Mouse (Mus musculus) spleen, adult 2 months (tissue): ENCODE results near the gene Gli1. TPM values are rescaled to one million over a fixed set of nuclear protein-coding genes. Genes with fewer than 3 reads are reported as not detected.

ENCODE experiments used
- DNase-seq, 2 experiments: peaks; one replicate each; pipeline versions ENCODE4 v3.0.0 to v3.0.0-alpha.2; 2012 to 2021; ENCODE audit warnings: low spot score in 2 of 2, low read depth in 1 of 2
- H3K27ac ChIP-seq: fragments of 200-500 bp; 2 replicates; pipeline ENCODE4 v1.5.1; 2012; ENCODE audit warnings: low read length, inconsistent platforms; ENCODE audit not compliant: insufficient read depth
- H3K27me3 ChIP-seq: fragments of 200-500 bp; 2 replicates; pipeline ENCODE4 v1.6.1; 2012; ENCODE audit warnings: mild to moderate bottlenecking, moderate library complexity, low read length, inconsistent platforms; ENCODE audit not compliant: control insufficient read depth, insufficient read depth
- H3K36me3 ChIP-seq: fragments of 200-500 bp; 2 replicates; pipeline ENCODE4 v1.6.1; 2012; ENCODE audit warnings: mild to moderate bottlenecking, low read length, inconsistent platforms; ENCODE audit not compliant: control insufficient read depth, insufficient read depth
- H3K4me1 ChIP-seq: fragments of 200-500 bp; 2 replicates; pipeline ENCODE4 v1.6.1; 2011; ENCODE audit warnings: inconsistent platforms; ENCODE audit not compliant: control insufficient read depth, insufficient read depth, insufficient read length
- H3K4me3 ChIP-seq: fragments of 200-500 bp; 2 replicates; pipeline ENCODE4 v1.5.1; 2011; ENCODE audit warnings: mild to moderate bottlenecking, inconsistent platforms; ENCODE audit not compliant: insufficient read depth, insufficient read length; ENCODE audit errors: extremely low read depth
- CTCF ChIP-seq: fragments of 200-500 bp; IDR thresholded peaks from 2 replicates; pipeline ENCODE4 v1.5.1; 2011; ENCODE audit warnings: mild to moderate bottlenecking, inconsistent platforms; ENCODE audit not compliant: insufficient read depth, insufficient read length, insufficient replicate concordance; ENCODE audit errors: extremely low read depth
- POLR2A ChIP-seq: fragments of 200-500 bp; IDR thresholded peaks from 2 replicates; pipeline ENCODE4 v1.6.1; 2011; ENCODE audit warnings: low read depth, low read length, inconsistent platforms
- WGBS: fragments of 180-500 bp; shearing (Covaris S2); methylation state at CpG from one replicate; pipeline ENCODE4 v1.1.7; 2018; 5-methylcytosine and 5-hydroxymethylcytosine counted together
- polyA plus RNA-seq: library from polyadenylated mRNA; depleted of rRNA; stranded (reverse); fragments of >200 nt; gene quantifications from 2 replicates; pipeline ENCODE4 v1.2.3, GENCODE M21; 2012

Gli1 gene
- polyA plus RNA-seq, 1 experiment, result 0.42 TPM

GRCm38 (mm10) chr10:127371023-127371422, 29.2 kb upstream of the Gli1 start:
- H3K4me3 ChIP-seq, result no peak overlapping the region
- TF ChIP-seq CTCF (no peak), POLR2A (no peak)
- H3K27me3 ChIP-seq, result no peaks in the 10 kb centered on the region
- no peak for DNase-seq
- no peak overlapping the region for H3K27ac ChIP-seq
- WGBS, result 54% methylated on average over 2 of the region's 2 CpGs
- no peaks in the 10 kb centered on the region for H3K36me3 ChIP-seq
- no peaks in the 10 kb centered on the region for H3K4me1 ChIP-seq

- WGBS, result 90% methylated on average over 22 of the region's 22 CpGs
- Histone ChIP-seq H3K27ac (no peak within 1 kb of the TSS), H3K27me3 (no peaks in the 10 kb centered on the region), H3K4me1 (no peaks in the 10 kb centered on the region), H3K4me3 (no peak within 1 kb of the TSS), H3K36me3 (no peaks in the 10 kb centered on the region)
- TF ChIP-seq CTCF, result no peak
- no peak for TF ChIP-seq POLR2A
- DNase-seq, result no peak
Measured at GRCm38 (mm10) chr10:127369834-127370820, 28.4 kb upstream of the Gli1 start, which contains the start of gene Inhbc. Gene Inhbc (minus strand): TSS chr10:127370431.

- H3K36me3 ChIP-seq, result no peaks in the 10 kb centered on the region
- no peak overlapping the region for H3K4me3 ChIP-seq
- no peak for TF ChIP-seq CTCF
- no peak for TF ChIP-seq POLR2A
- H3K27ac ChIP-seq, result no peak overlapping the region
- no peaks in the 10 kb centered on the region for H3K4me1 ChIP-seq
- 96% methylated on average over 2 of the region's 2 CpGs for WGBS
- no peaks in the 10 kb centered on the region for H3K27me3 ChIP-seq
- no peak for DNase-seq
Measured at GRCm38 (mm10) chr10:127368273-127368672, 26.5 kb upstream of the Gli1 start.

- H3K4me1 ChIP-seq, result no peaks in the 10 kb centered on the region
- 89% methylated on average over 5 of the region's 5 CpGs for WGBS
- no peak for DNase-seq
- no peak overlapping the region for H3K27ac ChIP-seq
- no peak overlapping the region for H3K4me3 ChIP-seq
- H3K36me3 ChIP-seq, result no peaks in the 10 kb centered on the region
- no peak for TF ChIP-seq POLR2A
- no peak for TF ChIP-seq CTCF
- H3K27me3 ChIP-seq, result no peaks in the 10 kb centered on the region
Measured at GRCm38 (mm10) chr10:127367116-127367515, 25.3 kb upstream of the Gli1 start.

GRCm38 (mm10) chr10:127360714-127361113, 18.9 kb upstream of the Gli1 start:
- TF ChIP-seq POLR2A (no peak), CTCF (no peak)
- Histone ChIP-seq H3K4me3 (no peak overlapping the region), H3K27ac (no peak overlapping the region), H3K36me3 (no peaks in the 10 kb centered on the region), H3K4me1 (no peaks in the 10 kb centered on the region; the same call in 1 of the 2 replicates), H3K27me3 (no peaks in the 10 kb centered on the region)
- WGBS, result 47% methylated on average over 3 of the region's 3 CpGs
- DNase-seq, result no peak

GRCm38 (mm10) chr10:127355336-127355735, 13.6 kb upstream of the Gli1 start:
- no peak for DNase-seq
- H3K4me3 ChIP-seq, result no peak overlapping the region
- no peaks in the 10 kb centered on the region; the same call in 1 of the 2 replicates for H3K4me1 ChIP-seq
- WGBS, result 88% methylated on average over 10 of the region's 10 CpGs
- H3K27me3 ChIP-seq, result no peaks in the 10 kb centered on the region
- no peak for TF ChIP-seq POLR2A
- no peak for TF ChIP-seq CTCF
- H3K27ac ChIP-seq, result no peak overlapping the region
- no peaks in the 10 kb centered on the region for H3K36me3 ChIP-seq
